Mouse (Mus musculus) CD8-positive naive resting alpha-beta T cell, adult 2 months (primary cell): Measurements from ENCODE around the gene Fgl2.
"Not testable (repeated sequence)": the region's sequence is repeated elsewhere in the genome, so short reads cannot be mapped to it uniquely, and the experiment has no call there.

Experiments
- DNase-seq, 2 experiments: peaks; one replicate each; pipeline ENCODE4 v3.0.0; 2022; ENCODE audit warnings: low read depth in 2 of 2, low spot score in 2 of 2

Fgl2 gene

GRCm38 (mm10) chr5:21372493-21373179 lies at the start of gene Fgl2:
Gene Fgl2 (plus strand): TSS chr5:21372642.
- DNase-seq = no peak

GRCm38 (mm10) chr5:21326494-21326893 lies 45.9 kb upstream of the Fgl2 start:
- DNase-seq = peak; percentile 78 to 88

GRCm38 (mm10) chr5:21328560-21328959 lies 43.9 kb upstream of the Fgl2 start:
- DNase-seq = no peak

GRCm38 (mm10) chr5:21329672-21330665 lies 42.5 kb upstream of the Fgl2 start:
- no peak for DNase-seq

- no peak for DNase-seq
Observed at GRCm38 (mm10) chr5:21331656-21332055, 40.8 kb upstream of the Fgl2 start.

GRCm38 (mm10) chr5:21332119-21332518 lies 40.3 kb upstream of the Fgl2 start:
- no peak for DNase-seq

- DNase-seq = not testable (repeated sequence)
Observed at GRCm38 (mm10) chr5:21342265-21342664, 30.2 kb upstream of the Fgl2 start.

- DNase-seq = no peak
Observed at GRCm38 (mm10) chr5:21348366-21348765, 24.1 kb upstream of the Fgl2 start.

GRCm38 (mm10) chr5:21351678-21352077 lies 20.8 kb upstream of the Fgl2 start:
- no peak for DNase-seq

- no peak for DNase-seq
Observed at GRCm38 (mm10) chr5:21358648-21359047, 13.8 kb upstream of the Fgl2 start.

- DNase-seq = no peak
Observed at GRCm38 (mm10) chr5:21363343-21363742, 9.1 kb upstream of the Fgl2 start.

- DNase-seq = no peak
Observed at GRCm38 (mm10) chr5:21366338-21367053, 5.9 kb upstream of the Fgl2 start.

GRCm38 (mm10) chr5:21367514-21367913 lies 4.9 kb upstream of the Fgl2 start:
- DNase-seq = no peak

- DNase-seq = no peak
Observed at GRCm38 (mm10) chr5:21370218-21370947, 2.1 kb upstream of the Fgl2 start.

- no peak for DNase-seq
Observed at GRCm38 (mm10) chr5:21371920-21372319, 522 bp upstream of the Fgl2 start.

- no peak for DNase-seq
Observed at GRCm38 (mm10) chr5:21373180-21373518, 707 bp downstream of the Fgl2 start.

GRCm38 (mm10) chr5:21376935-21377334 lies 4.5 kb downstream of the Fgl2 start:
- no peak for DNase-seq

- DNase-seq = no peak
Observed at GRCm38 (mm10) chr5:21378397-21378796, 6.0 kb downstream of the Fgl2 start.

- no peak for DNase-seq
Observed at GRCm38 (mm10) chr5:21381986-21382385, 9.5 kb downstream of the Fgl2 start.

GRCm38 (mm10) chr5:21382678-21383077 lies 10.2 kb downstream of the Fgl2 start:
- DNase-seq = no peak
